Mouse (Mus musculus) heart, adult 18-20 months (tissue): ENCODE results near the gene C2cd3. TPM values are rescaled to one million over a fixed set of nuclear protein-coding genes. Genes with fewer than 3 reads are reported as not detected.
A peak's percentile ranks its signal among the peaks of the same experiment; 100 is the strongest.
"Not testable (repeated sequence)": the region's sequence is repeated elsewhere in the genome, so short reads cannot be mapped to it uniquely, and the experiment has no call there.

Experiments used
- DNase-seq, 2 experiments: peaks; one replicate each; pipeline ENCODE4 v3.0.0; 2021 to 2022; ENCODE audit warnings: mixed read lengths in 1 of 2
- total RNA-seq, 2 experiments: library from RNA; stranded (reverse); gene quantifications; 2 replicates each; pipeline ENCODE4 v1.2.3; 2021

The C2cd3 gene
- total RNA-seq, 2 experiments from 2014 or later = 7.4 to 10.6 TPM

DNA sequence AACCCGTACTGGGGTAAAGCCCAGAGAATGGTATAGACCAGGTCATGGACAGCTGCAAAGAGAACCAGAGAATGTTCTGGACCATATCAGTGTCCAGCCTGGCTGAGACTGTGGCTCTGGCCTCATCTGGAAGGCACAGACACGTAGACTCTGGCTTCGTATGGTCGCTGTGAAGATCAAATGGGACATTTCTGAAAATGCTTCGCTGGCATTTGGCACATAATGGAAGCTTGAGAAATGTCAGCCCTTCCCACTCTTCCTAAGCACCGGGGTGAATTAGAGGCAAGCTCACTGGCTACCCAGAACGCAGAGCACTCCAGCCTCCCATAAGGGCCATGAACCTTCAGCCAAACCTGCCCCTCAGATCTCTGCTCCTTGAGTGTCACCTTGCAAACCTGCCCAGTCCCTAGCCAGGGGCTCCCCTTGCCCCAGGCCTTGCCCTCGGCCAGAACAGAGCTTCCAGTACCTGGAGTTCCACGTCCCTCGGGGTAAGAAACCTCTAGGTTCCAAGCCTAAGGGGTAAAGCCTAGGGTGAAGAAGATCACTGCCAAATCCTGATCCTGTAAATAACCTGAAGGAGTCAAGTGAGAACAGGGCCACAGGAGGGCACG lies 98.9 kb downstream of the C2cd3 start:
- DNase-seq = no peak

DNA sequence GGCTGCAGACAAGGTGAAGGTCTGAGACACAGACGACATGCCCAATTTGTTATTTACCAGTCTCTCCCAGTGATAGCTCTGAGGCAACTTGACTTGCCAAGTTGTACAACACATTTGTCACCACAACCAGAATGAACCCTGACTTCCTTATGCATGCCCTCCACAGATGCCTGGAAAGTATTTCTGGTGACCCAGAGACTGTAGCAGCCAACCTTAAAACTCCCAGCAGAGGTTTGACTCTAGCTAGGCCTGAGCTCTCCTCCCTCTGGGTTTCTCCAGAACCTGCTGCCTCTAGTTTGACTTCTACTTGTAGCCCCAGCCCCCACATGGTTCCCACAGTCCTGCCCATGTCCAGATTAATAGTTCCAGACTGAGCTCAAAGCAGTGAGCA lies 99.4 kb downstream of the C2cd3 start:
- no peak for DNase-seq

DNA sequence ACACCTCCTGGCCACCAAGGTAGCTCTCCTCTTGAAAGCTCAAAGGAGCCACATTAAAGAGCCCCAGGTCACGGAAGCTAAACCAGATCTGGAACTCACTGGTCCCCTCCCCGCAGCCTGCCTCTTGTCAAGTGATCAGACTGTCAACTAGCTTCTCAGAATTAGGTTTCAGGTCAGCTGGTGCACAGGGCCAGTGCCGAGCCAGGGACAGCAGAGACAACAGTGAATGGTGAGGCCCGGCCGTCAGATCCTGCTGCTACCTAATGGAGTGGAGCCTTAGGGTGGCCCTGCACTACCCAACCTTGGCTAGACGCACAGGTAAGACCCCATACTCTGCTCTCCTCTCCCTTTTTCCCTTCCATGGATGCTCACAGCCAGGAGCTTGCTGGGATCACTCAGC lies 100.7 kb downstream of the C2cd3 start, which contains the start of gene Ucp3:
TSS of gene Ucp3 (plus strand) at position 214 of the 400 bp plus-strand sequence.
- DNase-seq = peak; percentile 71 to 73

- DNase-seq = no peak
Measured at GRCm38 (mm10) chr7:100473846-100474454, 101.9 kb downstream of the C2cd3 start.

- peak; percentile 76 to 84 for DNase-seq
Measured at GRCm38 (mm10) chr7:100474680-100475079, 102.6 kb downstream of the C2cd3 start.

GRCm38 (mm10) chr7:100479100-100479822 lies 107.2 kb downstream of the C2cd3 start:
- no peak for DNase-seq

GRCm38 (mm10) chr7:100479823-100480164 lies 107.8 kb downstream of the C2cd3 start:
- DNase-seq = no peak

DNA sequence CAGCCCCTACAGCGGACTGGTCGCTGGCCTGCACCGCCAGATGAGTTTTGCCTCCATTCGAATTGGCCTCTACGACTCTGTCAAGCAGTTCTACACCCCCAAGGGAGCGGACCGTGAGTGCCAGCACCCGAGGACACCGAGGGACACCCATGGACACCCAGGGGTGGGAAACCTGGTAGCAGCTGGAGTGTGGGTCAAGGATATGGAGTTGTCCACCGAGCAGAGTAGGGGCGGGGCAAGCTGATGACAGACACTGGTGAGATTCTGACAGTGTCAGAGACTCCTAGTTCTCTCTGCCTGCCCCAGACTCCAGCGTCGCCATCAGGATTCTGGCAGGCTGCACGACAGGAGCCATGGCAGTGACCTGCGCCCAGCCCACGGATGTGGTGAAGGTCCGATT lies 108.1 kb downstream of the C2cd3 start:
- no peak for DNase-seq

DNA sequence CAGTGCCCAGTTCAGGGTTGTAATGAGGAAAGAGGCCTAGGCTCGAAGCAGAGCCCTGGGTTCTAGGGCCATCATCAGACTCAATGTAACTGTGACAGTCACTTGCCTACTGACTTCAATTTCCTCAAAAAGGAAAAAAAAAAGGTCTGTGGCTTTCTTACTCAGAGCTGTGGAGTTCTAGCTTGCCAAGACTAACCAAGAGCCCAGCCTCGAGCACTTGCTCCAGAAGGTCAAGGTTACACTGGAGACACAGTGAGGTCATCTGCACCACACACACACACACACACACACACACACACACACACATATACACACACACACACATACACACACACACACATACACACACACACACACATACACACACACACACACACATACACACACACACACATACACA lies 110.0 kb downstream of the C2cd3 start:
- not testable (repeated sequence) for DNase-seq

- DNase-seq = no peak
Measured at GRCm38 (mm10) chr7:100484493-100484892, 112.5 kb downstream of the C2cd3 start.

DNA sequence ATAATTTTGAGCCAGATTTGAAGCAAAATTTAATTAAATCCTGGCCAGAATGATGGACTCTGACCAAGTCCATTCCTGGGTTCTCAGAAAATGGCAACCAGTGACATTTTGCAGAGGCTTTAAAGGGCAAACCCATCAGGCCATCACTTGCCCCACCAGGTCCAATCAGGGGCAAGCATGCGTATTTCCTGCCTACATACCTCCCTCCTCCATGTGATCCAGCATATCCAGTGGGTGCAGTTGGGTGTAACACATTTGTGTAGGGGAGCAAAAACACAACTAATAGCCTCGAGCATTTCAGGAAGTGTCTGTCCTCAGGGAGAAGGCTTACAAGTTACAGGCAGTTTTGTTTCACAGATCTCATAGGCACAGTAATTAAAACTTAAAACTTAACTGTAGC lies 115.3 kb downstream of the C2cd3 start:
- no peak for DNase-seq

DNA sequence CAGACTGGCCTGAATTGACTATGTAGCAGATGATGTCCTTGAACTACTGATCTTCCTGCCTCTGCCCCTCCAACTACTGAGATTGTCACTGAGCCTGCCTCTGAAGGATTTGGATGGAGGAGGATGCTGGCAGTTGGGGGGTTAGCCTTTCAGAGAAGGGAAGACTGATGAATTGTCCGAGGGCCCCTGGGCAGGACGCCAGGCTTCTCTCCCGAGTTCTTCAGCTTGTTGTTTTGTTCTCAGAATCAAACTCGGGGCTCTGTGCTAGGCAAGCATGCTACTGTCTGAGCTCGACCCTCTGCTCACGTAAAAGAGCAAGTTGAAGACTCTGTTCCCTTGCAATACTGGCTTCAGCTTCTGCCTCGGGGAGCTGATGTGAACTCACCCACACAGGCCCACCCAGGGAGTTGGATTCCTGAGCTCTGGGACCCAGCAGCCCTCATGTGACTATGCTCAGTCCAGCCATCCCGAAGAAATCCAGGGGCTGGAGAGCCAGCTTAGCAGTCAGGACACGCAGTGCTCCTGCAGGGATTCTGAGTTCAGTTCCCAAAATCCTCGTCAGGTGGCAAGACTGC lies 116.5 kb downstream of the C2cd3 start:
- DNase-seq = no peak

DNA sequence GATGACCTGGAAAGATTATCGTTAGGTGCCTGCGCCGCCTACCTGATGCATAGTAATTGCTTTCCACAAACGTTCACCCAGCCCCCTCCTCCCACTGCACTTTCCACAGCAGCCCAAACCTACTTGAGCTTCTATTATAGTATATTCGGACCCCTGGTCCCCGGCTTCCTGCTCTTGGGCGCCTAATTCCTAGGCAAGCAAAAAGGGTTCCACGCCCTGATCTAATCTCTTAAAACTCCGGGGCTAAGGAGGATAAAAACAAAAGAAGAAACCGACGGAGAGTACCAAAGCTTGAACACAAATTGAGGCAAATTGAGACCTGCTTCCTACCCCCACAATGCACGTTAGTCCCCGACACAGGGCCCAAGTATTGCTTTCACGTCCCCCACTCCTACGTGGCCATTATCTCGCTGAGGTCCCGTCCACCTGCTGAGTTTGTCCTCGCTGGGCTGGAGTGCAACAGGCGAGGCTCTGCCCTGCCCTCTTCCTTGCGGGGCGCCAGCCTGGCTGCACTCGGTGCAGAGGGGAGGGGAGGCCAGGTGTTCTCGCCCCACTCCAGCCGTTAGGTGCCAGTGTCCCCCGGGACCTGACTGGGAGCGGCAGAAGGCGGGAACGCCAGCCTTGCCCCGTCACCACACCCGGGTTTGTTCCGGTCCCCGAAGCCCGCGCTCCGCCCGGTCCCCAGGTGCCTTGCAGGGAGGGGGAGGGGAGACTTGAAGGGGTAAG lies 120.5 kb downstream of the C2cd3 start:
- DNase-seq = no peak

GRCm38 (mm10) chr7:100493117-100493483 lies 121.1 kb downstream of the C2cd3 start, which contains the start of gene Ucp2:
Gene Ucp2 (plus strand): TSS chr7:100493337.
- peak; percentile 93 for DNase-seq

DNA sequence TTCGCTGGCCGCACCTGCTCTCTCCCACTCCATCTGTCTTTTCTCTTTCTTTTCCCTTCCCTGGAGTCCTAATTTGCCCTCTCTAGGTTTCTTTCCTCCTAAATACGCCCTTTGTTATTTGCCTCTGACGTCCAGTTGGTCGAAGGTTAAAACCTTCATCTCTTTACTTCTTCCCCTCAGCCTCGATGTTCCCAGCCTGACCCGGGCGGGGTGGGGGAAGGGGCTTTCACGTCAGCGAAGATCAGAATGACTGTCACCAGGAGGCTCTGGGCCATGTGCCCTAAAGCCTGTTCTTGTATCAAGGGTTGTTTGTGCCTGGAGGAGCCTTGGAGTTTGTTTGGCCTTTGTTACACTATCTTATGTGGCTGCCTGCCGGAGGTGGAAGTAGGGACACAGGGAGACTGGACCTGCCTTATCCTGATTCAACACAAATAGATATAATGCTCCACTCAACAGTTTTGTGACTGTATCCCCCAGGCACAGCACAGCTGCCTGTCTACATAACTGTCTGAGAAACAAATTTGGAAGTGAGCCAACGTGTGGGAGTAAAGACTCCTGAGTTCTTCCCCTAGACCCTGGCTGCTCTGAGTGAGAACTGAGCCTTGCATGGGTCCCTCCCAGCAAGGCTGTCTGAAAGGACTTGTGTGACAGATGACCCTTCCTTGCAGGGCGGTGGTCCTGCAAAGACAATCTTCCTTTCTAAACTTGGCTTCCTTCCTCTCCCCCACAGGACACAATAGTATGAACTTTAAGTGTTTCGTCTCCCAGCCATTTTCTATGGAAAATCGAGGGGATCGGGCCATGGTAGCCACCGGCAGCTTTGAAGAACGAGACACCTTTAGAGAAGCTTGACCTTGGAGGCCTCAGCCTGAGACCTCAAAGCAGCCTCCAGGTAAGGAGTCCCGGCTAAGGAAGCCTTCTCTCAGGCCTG lies 121.7 kb downstream of the C2cd3 start:
- DNase-seq = peak; percentile 66 to 75

- peak in 1 of 2 experiments; percentile 45 for DNase-seq
Measured at GRCm38 (mm10) chr7:100494415-100494831, 122.4 kb downstream of the C2cd3 start.

- DNase-seq = peak in 1 of 2 experiments; percentile 59
Measured at GRCm38 (mm10) chr7:100495042-100495441, 123.0 kb downstream of the C2cd3 start.

DNA sequence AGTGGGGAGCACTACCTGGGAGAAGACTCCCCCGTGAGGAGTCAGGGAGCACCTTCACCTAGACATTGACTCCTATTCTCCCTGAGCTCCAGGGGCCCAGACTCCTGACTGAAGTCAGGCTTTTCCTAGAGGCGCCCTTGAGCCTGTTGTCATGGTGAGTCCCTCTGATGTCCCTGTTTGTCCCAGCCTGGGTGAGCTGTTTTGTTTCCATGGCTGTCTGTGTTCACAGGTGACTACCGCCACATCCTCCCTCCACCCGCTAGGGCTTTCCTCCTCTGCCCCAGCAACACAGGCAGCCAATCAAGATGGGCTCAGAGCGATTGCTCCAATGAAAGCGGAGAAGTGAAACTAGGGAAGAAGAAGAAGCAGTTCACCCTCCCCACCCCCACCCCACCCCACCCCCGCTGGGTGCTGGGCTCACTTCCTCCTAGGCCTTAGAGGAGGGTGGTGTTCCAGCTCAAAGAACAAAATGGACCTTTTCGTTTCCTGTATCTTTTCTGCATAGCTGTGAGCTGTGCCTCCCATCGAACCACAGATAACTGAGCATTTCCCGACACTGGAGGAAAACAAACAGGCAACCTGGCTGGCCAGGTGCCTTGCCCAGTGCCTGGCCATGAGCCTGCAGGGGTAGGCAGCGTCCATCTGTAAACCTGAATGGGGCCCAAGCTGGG lies 123.7 kb downstream of the C2cd3 start:
- DNase-seq = peak; percentile 85 to 92

DNA sequence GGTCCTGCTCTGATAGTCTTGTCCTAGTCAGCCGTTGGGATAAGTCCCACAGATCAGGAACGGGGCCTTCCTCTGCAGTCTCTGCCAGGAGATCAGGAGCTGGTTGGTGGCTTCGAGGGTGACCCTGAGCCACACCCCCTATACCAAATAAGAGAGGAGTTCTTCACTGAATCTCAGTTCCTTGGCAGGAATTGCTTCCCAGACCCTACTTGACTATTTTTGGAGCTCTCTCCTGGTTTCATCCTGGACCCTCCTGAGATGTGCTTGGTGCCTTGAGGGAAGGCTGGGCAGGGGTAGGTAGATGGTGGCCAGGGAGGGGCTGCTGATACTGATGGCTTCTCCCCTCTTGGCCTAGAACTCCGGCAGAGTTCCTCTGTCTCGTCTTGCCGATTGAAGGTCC lies 124.3 kb downstream of the C2cd3 start:
- no peak for DNase-seq

GRCm38 (mm10) chr7:100496791-100497190 lies 124.8 kb downstream of the C2cd3 start:
- no peak for DNase-seq

GRCm38 (mm10) chr7:100497402-100497801 lies 125.4 kb downstream of the C2cd3 start:
- no peak for DNase-seq
